Mouse (Mus musculus) cerebellum, adult 2 months (tissue): ENCODE results near the gene Pbrm1.

Source experiments
- CTCF ChIP-seq: fragments of 200-500 bp; IDR thresholded peaks from 2 replicates; pipeline ENCODE4 v1.5.1; 2011; ENCODE audit warnings: low read depth, mild to moderate bottlenecking, control low read depth, low read length, moderate library complexity, borderline replicate concordance; ENCODE audit not compliant: insufficient read depth
- POLR2A ChIP-seq: fragments of 200-500 bp; IDR thresholded peaks from 2 replicates; pipeline ENCODE4 v1.6.1; 2011; ENCODE audit warnings: low read length, control low read depth, borderline replicate concordance; ENCODE audit not compliant: insufficient read depth

DNA sequence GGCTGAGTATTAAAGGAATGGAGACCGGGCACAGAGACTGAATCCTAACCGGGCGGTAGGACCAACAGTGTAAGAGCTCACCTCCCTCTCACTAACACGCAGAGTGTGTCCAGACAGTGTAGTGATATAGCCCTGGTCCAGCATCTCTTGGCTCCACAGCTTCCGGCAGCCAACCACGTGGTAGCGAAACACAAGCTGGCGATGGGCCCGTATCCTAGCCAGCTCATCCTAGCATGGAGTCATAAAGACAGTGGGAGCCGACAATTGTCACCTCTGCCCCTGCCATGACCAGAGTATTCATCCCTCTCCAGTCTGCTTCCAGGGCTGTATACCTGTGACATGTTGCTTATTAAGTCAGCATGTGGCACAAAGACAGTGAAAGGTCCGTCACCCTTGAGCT lies 126.8 kb downstream of the Pbrm1 start:
- TF ChIP-seq CTCF, result no peak
- no peak for TF ChIP-seq POLR2A
